Mouse (Mus musculus): ENCODE data around the gene C530008M17Rik.
A peak's percentile ranks its signal among the peaks of the same experiment; 100 is the strongest.
"Not testable (repeated sequence)": the region's sequence is repeated elsewhere in the genome, so short reads cannot be mapped to it uniquely, and the experiment has no call there.

Gene C530008M17Rik

DNA sequence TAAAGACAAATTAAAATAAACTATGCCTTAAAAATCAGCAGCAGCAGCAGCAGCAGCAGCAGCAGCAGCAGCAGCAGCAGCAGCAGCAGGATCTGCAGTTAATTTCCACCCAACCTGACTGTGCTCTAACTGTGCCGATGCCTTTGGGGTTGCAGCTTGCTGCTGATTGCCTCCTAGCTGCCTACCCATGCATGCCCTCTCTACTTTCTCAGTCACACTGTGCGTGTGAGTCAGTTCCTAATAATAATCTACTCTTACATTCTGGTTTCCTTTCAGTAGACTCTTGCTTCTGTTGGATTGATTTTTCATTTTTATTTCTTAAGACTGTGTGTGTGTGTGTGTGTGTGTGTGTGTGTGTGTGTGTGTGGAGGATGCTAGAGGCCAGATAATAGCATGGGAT, 236.8 kb downstream of the C530008M17Rik start:
- DNase-seq (ENCODE audit: low read depth, low spot score) = no peak

DNA sequence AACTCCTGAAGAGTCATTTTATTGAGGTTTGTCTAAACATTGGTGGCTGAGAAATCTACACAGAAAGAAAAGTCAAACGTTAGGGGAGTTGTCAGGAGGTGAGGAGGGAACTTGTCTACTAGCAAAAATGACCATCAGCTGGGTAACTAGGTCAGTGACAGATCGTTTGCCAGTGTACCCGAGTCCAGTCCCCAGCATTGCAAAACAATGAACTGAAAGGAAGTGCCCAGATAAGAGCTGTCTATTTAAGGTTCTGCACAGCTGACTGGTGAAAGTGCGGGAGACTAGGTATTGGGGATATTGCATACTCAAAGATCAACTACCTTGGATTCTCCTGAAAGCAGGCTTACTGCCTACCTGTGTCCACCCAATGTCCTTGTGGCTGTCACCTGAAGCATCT, 245.8 kb downstream of the C530008M17Rik start:
- DNase-seq (ENCODE audit: low read depth, low spot score) = no peak

GRCm38 (mm10) chr5:76904713-76905404, 248.5 kb downstream of the C530008M17Rik start:
- DNase-seq (ENCODE audit: low read depth, low spot score) = no peak

DNA sequence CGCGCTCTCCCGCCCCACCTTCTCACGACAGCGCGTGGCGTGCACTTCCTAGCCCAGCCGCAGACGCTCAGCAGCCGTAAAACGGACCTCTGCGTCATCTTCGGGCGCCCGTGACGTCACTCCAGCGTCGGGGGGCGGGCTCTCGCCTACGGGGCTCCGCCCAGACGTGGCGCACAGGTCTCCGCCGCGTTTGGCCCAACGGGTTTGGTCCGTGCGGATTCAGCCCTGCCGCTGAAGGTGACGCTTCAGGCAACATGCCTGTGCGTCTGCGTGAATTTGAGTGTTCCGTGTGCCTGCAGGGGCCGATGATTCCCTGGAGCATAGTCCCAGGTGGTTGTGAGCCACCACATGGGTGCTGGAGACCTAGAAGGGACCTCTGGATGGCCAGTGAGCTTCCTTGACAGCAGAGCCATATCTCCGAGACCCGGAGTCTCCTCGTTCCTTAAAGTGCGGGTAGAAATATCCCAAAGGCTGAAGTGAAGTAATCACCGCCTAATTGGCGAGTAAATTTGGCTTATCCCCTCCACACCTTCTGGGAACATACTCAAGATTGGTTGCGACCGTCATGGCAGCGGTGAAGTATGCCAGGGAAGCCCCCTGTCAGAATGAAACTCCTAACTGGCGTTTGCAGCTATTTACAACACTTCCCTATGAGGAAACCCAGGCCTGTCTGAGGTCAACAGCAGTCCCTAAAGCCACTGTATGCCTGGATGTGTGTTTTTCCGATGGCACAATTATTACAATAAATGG, 249.3 kb downstream of the C530008M17Rik start, which contains the start of gene Aasdh:
Gene Aasdh, minus strand, starts transcription at position 110 of the 750 bp plus-strand sequence.
- DNase-seq (ENCODE audit: low read depth, low spot score) = peak; percentile 94

GRCm38 (mm10) chr5:76906155-76906499, 249.8 kb downstream of the C530008M17Rik start:
- no peak for DNase-seq (ENCODE audit: low read depth, low spot score)

DNA sequence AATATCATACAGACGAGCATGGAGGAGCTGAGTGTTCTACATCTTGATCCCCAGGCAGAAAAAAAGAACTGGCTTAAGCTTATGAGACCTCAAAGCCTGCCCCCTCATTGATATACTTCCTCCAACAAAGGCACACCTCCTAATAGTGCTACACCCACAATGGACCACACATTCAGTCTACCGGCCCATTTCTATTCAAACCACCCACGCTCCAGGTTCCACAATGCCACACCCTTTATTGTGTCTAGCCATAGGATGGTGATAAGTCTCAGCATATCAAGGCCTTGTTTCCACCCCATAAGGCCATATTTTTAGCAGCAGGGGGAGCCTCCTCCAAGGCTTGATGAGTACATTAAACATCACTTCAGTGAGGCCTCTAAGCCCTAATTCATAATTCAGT, 254.5 kb downstream of the C530008M17Rik start:
- DNase-seq (ENCODE audit: low read depth, low spot score) = no peak

DNA sequence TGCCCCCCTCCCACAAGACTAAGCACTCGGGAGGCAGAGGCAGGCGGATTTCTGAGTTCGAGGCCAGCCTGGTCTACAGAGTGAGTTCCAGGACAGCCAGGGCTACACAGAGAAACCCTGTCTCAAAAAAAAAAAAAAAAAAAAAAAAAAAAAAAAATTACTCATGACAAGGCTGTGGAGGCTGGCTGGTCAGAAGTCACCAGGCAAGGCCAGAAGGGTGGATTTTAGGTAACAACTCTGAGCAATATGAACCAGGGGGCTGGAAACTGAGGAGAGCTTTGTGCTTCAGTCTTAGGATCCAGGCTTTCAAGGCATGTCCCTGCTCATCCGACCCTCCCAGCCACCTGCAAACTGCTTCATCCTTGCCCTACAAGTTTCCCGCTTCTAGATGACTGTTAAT, 256.2 kb downstream of the C530008M17Rik start:
- DNase-seq (ENCODE audit: low read depth, low spot score) = not testable (repeated sequence)

DNA sequence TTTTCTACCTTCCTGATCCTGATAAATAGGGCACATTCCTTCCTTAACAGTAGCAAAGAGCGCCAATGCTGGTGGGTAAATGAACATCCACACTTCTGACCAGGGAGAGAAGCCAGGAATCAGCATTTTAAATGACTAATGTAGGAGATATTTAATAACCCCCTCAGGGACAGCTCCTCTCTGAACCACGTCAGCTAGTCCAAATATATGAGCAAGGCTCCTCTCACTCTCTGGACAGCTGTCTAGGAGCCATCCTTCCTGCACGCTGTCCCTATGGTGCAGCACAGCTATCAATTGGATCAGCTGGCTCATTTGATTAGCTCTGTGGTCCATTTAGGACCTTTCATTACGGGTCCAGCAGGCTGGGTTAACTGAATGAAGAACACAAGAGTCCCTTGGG, 266.5 kb downstream of the C530008M17Rik start:
- DNase-seq (ENCODE audit: low read depth, low spot score) = no peak
